Mouse (Mus musculus): Measurements from ENCODE around the gene Fkbp6.

- TF ChIP-seq CTCF (IDR thresholded peaks at IDR 0.05; ENCODE audit: low read depth) (no peak), EP300 (IDR thresholded peaks at IDR 0.05; ENCODE audit: low read depth) (no peak)
Measured at GRCm38 (mm10) chr5:135271563-135272165, 78.2 kb downstream of the Fkbp6 start.
